7 mouse cellular contexts compared by ENCODE assay signal in genomic region chr7:27541431-27541830, GRCm38 (mm10). TPM values are rescaled to one million over a fixed set of nuclear protein-coding genes. Genes with fewer than 3 reads are reported as not detected.
DNase-seq lines count a peak whose midpoint lies in the region; ATAC-seq and TF ChIP-seq lines count a peak whose summit lies in the region.

No protein-coding gene starts in this region.

- H3K36me3 ChIP-seq in midbrain, embryonic 10.5 days: peaks cover 32% of the 10 kb centered on the region
- no peaks in the 10 kb centered on the region for H3K36me3 ChIP-seq in midbrain, embryonic 11.5 days (ENCODE audit: control insufficient read depth, insufficient read depth, low read length)

- TF ChIP-seq CTCF in layer of hippocampus, adult 2 months (conservative IDR thresholded peaks at IDR 0.05): no peak

- no peak overlapping the region for H3K9ac ChIP-seq in midbrain, embryonic 11.5 days (ENCODE audit: low read length)

- peaks cover 19% of the 10 kb centered on the region for H3K4me1 ChIP-seq in midbrain, embryonic 10.5 days
- H3K4me1 ChIP-seq in midbrain, embryonic 11.5 days (ENCODE audit: control insufficient read depth, insufficient read depth, low read length): no peaks in the 10 kb centered on the region

- ATAC-seq in midbrain, embryonic 11.5 days (ENCODE audit: low FRiP score): no peak
- ATAC-seq in erythroblast, adult 5-6 weeks (replicated peaks; ENCODE audit: low FRiP score, poor library complexity, severe bottlenecking): peak; percentile 12

- no peaks in the 10 kb centered on the region for H3K27me3 ChIP-seq in midbrain, embryonic 10.5 days (ENCODE audit: low read depth, poor library complexity, severe bottlenecking)
- H3K27me3 ChIP-seq in midbrain, embryonic 11.5 days (ENCODE audit: control insufficient read depth, insufficient read depth, low read length): no peaks in the 10 kb centered on the region

- H3K4me2 ChIP-seq in midbrain, embryonic 11.5 days: no peak overlapping the region

- H3K9me3 ChIP-seq in midbrain, embryonic 10.5 days (replicated peaks): no peaks in the 10 kb centered on the region
- no peaks in the 10 kb centered on the region for H3K9me3 ChIP-seq in midbrain, embryonic 11.5 days (ENCODE audit: control insufficient read depth, low read length)

- H3K27ac ChIP-seq in midbrain, embryonic 10.5 days (replicated peaks): no peak overlapping the region
- no peak overlapping the region for H3K27ac ChIP-seq in midbrain, embryonic 11.5 days (ENCODE audit: low read depth, low read length)
- peak overlapping the region; percentile 97 for H3K27ac ChIP-seq in layer of hippocampus, adult 2 months

- H3K4me3 ChIP-seq in midbrain, embryonic 10.5 days: peak overlapping the region; percentile 59; the same call in 1 of the 2 replicates
- no peak overlapping the region for H3K4me3 ChIP-seq in midbrain, embryonic 11.5 days (ENCODE audit: low read depth, low read length)
- peak overlapping the region; percentile 88 for H3K4me3 ChIP-seq in layer of hippocampus, adult 2 months

- no peak for DNase-seq in midbrain, embryonic 10.5 days (ENCODE audit: low spot score)
- no peak for DNase-seq in midbrain, embryonic 11.5 days (ENCODE audit: low spot score, missing footprints)
- peak; percentile 89 to 93 for DNase-seq in layer of hippocampus, adult 2 months (ENCODE audit: low spot score in 2 of 2)
- DNase-seq in lung, postnatal 36 days: peak; percentile 51
- DNase-seq in spleen, adult 18-20 months: peak; percentile 78 to 79
- no peak for DNase-seq in urinary bladder, postnatal 4 days (ENCODE audit: low spot score in 2 of 2)

- WGBS in midbrain, embryonic 10.5 days: 81% methylated on average over 16 of the region's 16 CpGs
- WGBS in midbrain, embryonic 11.5 days: 83% methylated on average over 16 of the region's 16 CpGs

RNA-seq across cellular contexts. Expression of gene Pld3, which starts 11.6 kb away (rescaled TPM):
- polyA plus RNA-seq in midbrain, embryonic 10.5 days (2016; fragmentation: Nextera tagmentation; extraction: Ambion mirVana): 52.0 and 61.2 TPM in 2 replicates
- polyA plus RNA-seq in midbrain, embryonic 11.5 days (2014; fragmentation: Nextera tagmentation; extraction: Ambion mirVana): 62.5 and 63.5 TPM in 2 replicates
- total RNA-seq in erythroblast, adult 5-6 weeks (2015; ENCODE audit: low replicate concordance): 128 and 139 TPM in 2 replicates
- total RNA-seq in erythroblast, adult 5-6 weeks (2017; ENCODE audit: low replicate concordance): 73.6 and 84.7 TPM in 2 replicates
- 100 to 1,000 TPM; 573 to 583 TPM for total RNA-seq in layer of hippocampus, adult 2 months (2021)

RNA-seq across cellular contexts. Expression of gene 2310022A10Rik, which starts 11.6 kb away (rescaled TPM):
- polyA plus RNA-seq in midbrain, embryonic 10.5 days (2016; fragmentation: Nextera tagmentation; extraction: Ambion mirVana): 37.3 and 39.3 TPM in 2 replicates
- 24.6 and 26.5 TPM in 2 replicates for polyA plus RNA-seq in midbrain, embryonic 11.5 days (2014; fragmentation: Nextera tagmentation; extraction: Ambion mirVana)
- 2.9 TPM in 1 of 2 replicates, not detected in the other for total RNA-seq in erythroblast, adult 5-6 weeks (2015; ENCODE audit: low replicate concordance)
- 3.6 and 10.4 TPM in 2 replicates for total RNA-seq in erythroblast, adult 5-6 weeks (2017; ENCODE audit: low replicate concordance)
- total RNA-seq in layer of hippocampus, adult 2 months (2021): 10 to 100 TPM; 25.5 to 25.6 TPM

RNA-seq across cellular contexts. Expression of gene Hipk4, which starts 18.4 kb away (rescaled TPM):
- polyA plus RNA-seq in midbrain, embryonic 10.5 days (2016; fragmentation: Nextera tagmentation; extraction: Ambion mirVana): 0.33 and 0.52 TPM in 2 replicates
- polyA plus RNA-seq in midbrain, embryonic 11.5 days (2014; fragmentation: Nextera tagmentation; extraction: Ambion mirVana): 0.18 and 0.21 TPM in 2 replicates
- total RNA-seq in erythroblast, adult 5-6 weeks (2015; ENCODE audit: low replicate concordance): not detected in 2 replicates
- total RNA-seq in erythroblast, adult 5-6 weeks (2017; ENCODE audit: low replicate concordance): not detected in 2 replicates
- total RNA-seq in layer of hippocampus, adult 2 months (2021): under 1 TPM in 1 of 2 experiments, not detected in 1; 0.15 TPM

RNA-seq across cellular contexts. Expression of gene Prx, which starts 42.3 kb away (rescaled TPM):
- polyA plus RNA-seq in midbrain, embryonic 10.5 days (2016; fragmentation: Nextera tagmentation; extraction: Ambion mirVana): 2.3 and 2.5 TPM in 2 replicates
- 0.77 and 0.85 TPM in 2 replicates for polyA plus RNA-seq in midbrain, embryonic 11.5 days (2014; fragmentation: Nextera tagmentation; extraction: Ambion mirVana)
- total RNA-seq in erythroblast, adult 5-6 weeks (2015; ENCODE audit: low replicate concordance): not detected in 2 replicates
- total RNA-seq in erythroblast, adult 5-6 weeks (2017; ENCODE audit: low replicate concordance): 0.28 and 0.43 TPM in 2 replicates
- under 1 TPM; 0.38 to 0.39 TPM for total RNA-seq in layer of hippocampus, adult 2 months (2021)

RNA-seq across cellular contexts. Expression of gene Akt2, which starts 49.9 kb away (rescaled TPM):
- polyA plus RNA-seq in midbrain, embryonic 10.5 days (2016; fragmentation: Nextera tagmentation; extraction: Ambion mirVana): 85.9 and 89.4 TPM in 2 replicates
- 62.6 and 69.0 TPM in 2 replicates for polyA plus RNA-seq in midbrain, embryonic 11.5 days (2014; fragmentation: Nextera tagmentation; extraction: Ambion mirVana)
- 22.7 and 25.1 TPM in 2 replicates for total RNA-seq in erythroblast, adult 5-6 weeks (2015; ENCODE audit: low replicate concordance)
- total RNA-seq in erythroblast, adult 5-6 weeks (2017; ENCODE audit: low replicate concordance): 51.2 and 57.6 TPM in 2 replicates
- total RNA-seq in layer of hippocampus, adult 2 months (2021): 10 to 100 TPM; 87.0 to 99.1 TPM

Comparison
In these comparisons a context has a peak if more than half of its experiments do, and no peak if none do; other contexts are left out.
1. DNase-seq: peak in layer of hippocampus, adult 2 months (2 of 2), lung, postnatal 36 days (single experiment) and spleen, adult 18-20 months (2 of 2); none in midbrain, embryonic 10.5 days (single experiment), midbrain, embryonic 11.5 days (single experiment) and urinary bladder, postnatal 4 days (0 of 2).
2. RNA of gene Pld3, which starts 11.6 kb away (total RNA-seq): 573 to 583 TPM in layer of hippocampus, adult 2 months; 73.6 to 139 TPM in erythroblast, adult 5-6 weeks; every median in the first group is over 4 times any median in the second.